Mouse (Mus musculus): ENCODE measurements around the gene Ndfip2.

DNA sequence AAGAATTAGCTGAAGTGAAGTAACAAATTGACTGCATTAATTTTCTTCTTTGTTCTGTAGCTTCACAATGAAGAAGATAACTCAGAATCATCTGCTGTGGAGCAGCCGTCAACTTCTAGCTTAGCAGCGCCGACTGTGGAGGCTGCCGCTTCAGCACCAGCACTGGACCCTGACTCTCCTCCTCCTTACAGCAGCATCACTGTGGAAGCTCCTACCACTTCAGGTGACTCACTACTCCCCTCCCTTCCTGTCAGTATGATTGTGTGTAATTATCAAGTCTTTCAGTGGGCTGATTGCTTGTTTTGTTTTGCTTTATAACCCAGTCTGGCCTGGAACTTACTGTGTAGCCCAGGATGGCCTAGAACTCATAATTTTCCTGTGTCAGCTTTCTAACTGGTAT lies 29.2 kb downstream of the Ndfip2 start:
- TF ChIP-seq USF1 (IDR thresholded peaks at IDR 0.05; ENCODE audit: low read depth) (no peak), POLR2A (IDR thresholded peaks at IDR 0.05; ENCODE audit: insufficient read length, low read depth) (no peak), E2F4 (IDR thresholded peaks at IDR 0.05; ENCODE audit: insufficient read depth) (no peak), TCF12 (IDR thresholded peaks at IDR 0.05; ENCODE audit: insufficient read depth, poor library complexity, severe bottlenecking) (no peak), MYOG (IDR thresholded peaks at IDR 0.05; ENCODE audit: control insufficient read depth in 1 of 3, insufficient read depth in 1 of 3, insufficient read length in 2 of 3, low read depth in 2 of 3) (no peak), CEBPB (IDR thresholded peaks at IDR 0.05; ENCODE audit: insufficient read depth, poor library complexity, severe bottlenecking) (no peak), REST (IDR thresholded peaks at IDR 0.05; ENCODE audit: insufficient read depth, insufficient read length) (no peak), MAX (IDR thresholded peaks at IDR 0.05; ENCODE audit: low read depth) (no peak)

Measured in myocyte (in vitro differentiated cells).